Comparison of ENCODE assay signal across 25 mouse cellular contexts in genomic region chr6:134789100-134789499, GRCm38 (mm10).
"Had no signal": no experiment of that assay in that cellular context is flagged by ENCODE, and none has a peak within 500 bp of the region (broad histone marks: within the 10 kb centered on the region; RNA-seq: fewer than 3 reads in every experiment).

No protein-coding gene starts in this region.

- H3K4me3 ChIP-seq: layer of hippocampus, adult 2 months; limb, embryonic 10.5 days; limb, embryonic 13.5 days; liver, embryonic 12.5 days; liver, embryonic 15.5 days; lung, embryonic 15.5 days; megakaryocyte, embryonic 14.5 days; midbrain, embryonic 10.5 days; neural tube, embryonic 12.5 days; neural tube, embryonic 15.5 days had no signal

- H3K27ac ChIP-seq: kidney, postnatal 0 days; layer of hippocampus, adult 2 months; limb, embryonic 10.5 days; limb, embryonic 13.5 days; lung, embryonic 15.5 days; midbrain, embryonic 10.5 days; neural tube, embryonic 12.5 days; neural tube, embryonic 15.5 days; stomach, postnatal 0 days had no signal

- H3K9me3 ChIP-seq: limb, embryonic 10.5 days; limb, embryonic 13.5 days; liver, embryonic 12.5 days; liver, embryonic 15.5 days; lung, embryonic 15.5 days; megakaryocyte, embryonic 14.5 days; midbrain, embryonic 10.5 days; neural tube, embryonic 12.5 days; neural tube, embryonic 15.5 days had no signal

- H3K4me1 ChIP-seq: neural tube, embryonic 12.5 days had no signal

- H3K9ac ChIP-seq: limb, embryonic 13.5 days; liver, embryonic 12.5 days; liver, embryonic 15.5 days; lung, embryonic 15.5 days; neural tube, embryonic 12.5 days; neural tube, embryonic 15.5 days had no signal

- ATAC-seq: liver, embryonic 12.5 days had no signal

- H3K27me3 ChIP-seq: liver, embryonic 15.5 days; lung, embryonic 15.5 days; neural tube, embryonic 12.5 days had no signal

- H3K4me2 ChIP-seq: limb, embryonic 13.5 days; liver, embryonic 12.5 days; liver, embryonic 15.5 days; lung, embryonic 15.5 days; neural tube, embryonic 12.5 days; neural tube, embryonic 15.5 days had no signal

- H3K36me3 ChIP-seq: limb, embryonic 10.5 days; limb, embryonic 13.5 days; liver, embryonic 12.5 days; liver, embryonic 15.5 days; lung, embryonic 15.5 days; midbrain, embryonic 10.5 days; neural tube, embryonic 12.5 days; neural tube, embryonic 15.5 days had no signal

- DNase-seq: kidney, postnatal 25 days; layer of hippocampus, adult 9-11 months; liver; lung, adult 18-20 months; lung, postnatal 10 days; lung, postnatal 36 days; midbrain, embryonic 14.5 days; right cerebral cortex, adult 18-20 months; right cerebral cortex, postnatal 14 days; right cerebral cortex, postnatal 4 days; thymus, adult 2 months; thymus, postnatal 14 days; thymus, postnatal 4 days had no signal
